In genomic region chr13:54326686-54327447, GRCm38 (mm10) we compare ENCODE assay signal across 15 mouse cellular contexts. TPM values are rescaled to one million over a fixed set of nuclear protein-coding genes. Genes with fewer than 3 reads are reported as not detected.
A peak's percentile ranks its signal among the peaks of the same experiment; 100 is the strongest.
DNase-seq lines count a peak whose midpoint lies in the region; ATAC-seq and TF ChIP-seq lines count a peak whose summit lies in the region.
"Had no signal": no experiment of that assay in that cellular context is flagged by ENCODE, and none has a peak within 500 bp of the region (broad histone marks: within the 10 kb centered on the region; RNA-seq: fewer than 3 reads in every experiment).

No protein-coding gene starts in this region.

- no peak for DNase-seq in forebrain, postnatal 0 days
- no peak for DNase-seq in forebrain, embryonic 11.5 days (ENCODE audit: low spot score)
- DNase-seq in A20 (ENCODE audit: low read depth, low spot score) = peak; percentile 24
- no peak for DNase-seq in embryonic facial prominence, embryonic 10.5 days (ENCODE audit: low spot score)
- peak; percentile 81 for DNase-seq in midbrain, embryonic 11.5 days (ENCODE audit: low spot score, missing footprints)
- no peak for DNase-seq in urinary bladder, postnatal 4 days (ENCODE audit: low spot score in 2 of 2)
- no peak for DNase-seq in right cerebral cortex, adult 2 months (ENCODE audit: low spot score in 2 of 2)
- no peak for DNase-seq in adrenal gland, adult 18-20 months (ENCODE audit: low spot score in 2 of 2)
- DNase-seq: B cell, adult 2 months; gastrocnemius, adult 2 months; heart, adult 18-20 months; liver, embryonic 13.5 days; right cerebral cortex, postnatal 14 days had no signal

- peak; percentile 24; the same call in 1 of the 2 replicates for TF ChIP-seq CTCF in forebrain, postnatal 0 days (IDR thresholded peaks at IDR 0.05; ENCODE audit: low read depth)

- no peaks in the 10 kb centered on the region for H3K36me3 ChIP-seq in forebrain, postnatal 0 days (ENCODE audit: insufficient read depth)
- no peaks in the 10 kb centered on the region for H3K36me3 ChIP-seq in forebrain, embryonic 11.5 days (ENCODE audit: control insufficient read depth, insufficient read depth, low read length)
- no peaks in the 10 kb centered on the region for H3K36me3 ChIP-seq in embryonic facial prominence, embryonic 10.5 days (replicated peaks)
- no peaks in the 10 kb centered on the region for H3K36me3 ChIP-seq in midbrain, embryonic 11.5 days (ENCODE audit: control insufficient read depth, insufficient read depth, low read length)
- H3K36me3 ChIP-seq: kidney, embryonic 15.5 days; liver, embryonic 13.5 days had no signal

- 94% methylated on average over 6 of the region's 6 CpGs for WGBS in forebrain, postnatal 0 days
- WGBS in forebrain, embryonic 11.5 days = 88% methylated on average over 6 of the region's 6 CpGs
- 87% methylated on average over 6 of the region's 6 CpGs for WGBS in embryonic facial prominence, embryonic 10.5 days
- WGBS in midbrain, embryonic 11.5 days = 94% methylated on average over 6 of the region's 6 CpGs

- H3K4me1 ChIP-seq in forebrain, postnatal 0 days (ENCODE audit: insufficient read depth) = peaks cover 8% of the 10 kb centered on the region; the same call in 1 of the 2 replicates
- H3K4me1 ChIP-seq in forebrain, embryonic 11.5 days (replicated peaks; ENCODE audit: control insufficient read depth, insufficient read depth, low read length) = peaks cover 33% of the 10 kb centered on the region
- H3K4me1 ChIP-seq in embryonic facial prominence, embryonic 10.5 days = peaks cover 68% of the 10 kb centered on the region
- H3K4me1 ChIP-seq in midbrain, embryonic 11.5 days (ENCODE audit: control insufficient read depth, insufficient read depth, low read length) = peaks cover 46% of the 10 kb centered on the region

- H3K4me3 ChIP-seq in forebrain, postnatal 0 days (ENCODE audit: low read depth, low read length) = no peak overlapping the region
- no peak overlapping the region for H3K4me3 ChIP-seq in forebrain, embryonic 11.5 days (ENCODE audit: low read depth, low read length)
- no peak overlapping the region for H3K4me3 ChIP-seq in embryonic facial prominence, embryonic 10.5 days
- H3K4me3 ChIP-seq in midbrain, embryonic 11.5 days (ENCODE audit: low read depth, low read length) = no peak overlapping the region
- H3K4me3 ChIP-seq: gastrocnemius, adult 2 months; kidney, embryonic 15.5 days; left cerebral cortex, adult 2 months; liver, embryonic 13.5 days had no signal

- no peak overlapping the region for H3K9ac ChIP-seq in forebrain, postnatal 0 days
- no peak overlapping the region for H3K9ac ChIP-seq in forebrain, embryonic 11.5 days (ENCODE audit: low read length)
- no peak overlapping the region for H3K9ac ChIP-seq in midbrain, embryonic 11.5 days (ENCODE audit: low read length)
- H3K9ac ChIP-seq: kidney, embryonic 15.5 days; liver, embryonic 13.5 days had no signal

- H3K9me3 ChIP-seq in forebrain, postnatal 0 days (ENCODE audit: low read length) = no peaks in the 10 kb centered on the region
- no peaks in the 10 kb centered on the region for H3K9me3 ChIP-seq in forebrain, embryonic 11.5 days (ENCODE audit: control insufficient read depth, low read length)
- no peaks in the 10 kb centered on the region for H3K9me3 ChIP-seq in embryonic facial prominence, embryonic 10.5 days
- H3K9me3 ChIP-seq in midbrain, embryonic 11.5 days (ENCODE audit: control insufficient read depth, low read length) = no peaks in the 10 kb centered on the region
- H3K9me3 ChIP-seq: kidney, embryonic 15.5 days; liver, embryonic 13.5 days had no signal

- H3K27ac ChIP-seq in forebrain, postnatal 0 days (ENCODE audit: low read depth, low read length) = no peak overlapping the region
- H3K27ac ChIP-seq in forebrain, embryonic 11.5 days (ENCODE audit: low read depth, low read length) = no peak overlapping the region
- 0 out of 2 replicates have a peak overlapping the region, but pooled peaks have one; percentile 6 for H3K27ac ChIP-seq in embryonic facial prominence, embryonic 10.5 days (replicated peaks)
- H3K27ac ChIP-seq in midbrain, embryonic 11.5 days (ENCODE audit: low read depth, low read length) = no peak overlapping the region
- H3K27ac ChIP-seq: gastrocnemius, adult 2 months; kidney, embryonic 15.5 days; liver, embryonic 13.5 days had no signal

- ATAC-seq in forebrain, postnatal 0 days = no peak
- no peak for ATAC-seq in forebrain, embryonic 11.5 days (replicated peaks; ENCODE audit: low FRiP score)
- ATAC-seq in midbrain, embryonic 11.5 days (ENCODE audit: low FRiP score) = no peak

- H3K27me3 ChIP-seq in forebrain, postnatal 0 days (ENCODE audit: insufficient read depth, low read length) = no peaks in the 10 kb centered on the region
- no peaks in the 10 kb centered on the region for H3K27me3 ChIP-seq in forebrain, embryonic 11.5 days (ENCODE audit: control insufficient read depth, insufficient read depth, low read length)
- no peaks in the 10 kb centered on the region for H3K27me3 ChIP-seq in embryonic facial prominence, embryonic 10.5 days (replicated peaks; ENCODE audit: low read depth, poor library complexity, severe bottlenecking)
- no peaks in the 10 kb centered on the region for H3K27me3 ChIP-seq in midbrain, embryonic 11.5 days (ENCODE audit: control insufficient read depth, insufficient read depth, low read length)
- H3K27me3 ChIP-seq: kidney, embryonic 15.5 days; liver, embryonic 13.5 days had no signal

- H3K4me2 ChIP-seq in forebrain, postnatal 0 days (ENCODE audit: low read depth) = no peak overlapping the region
- H3K4me2 ChIP-seq in forebrain, embryonic 11.5 days (ENCODE audit: low read depth, low read length, severe bottlenecking) = no peak overlapping the region
- no peak overlapping the region for H3K4me2 ChIP-seq in midbrain, embryonic 11.5 days
- H3K4me2 ChIP-seq: kidney, embryonic 15.5 days; liver, embryonic 13.5 days had no signal

RNA-seq across cellular contexts. Expression of gene Cplx2, which starts 44.3 kb away (rescaled TPM):
- 98.4 and 102 TPM in 2 replicates for total RNA-seq in forebrain, postnatal 0 days (2014; rRNA removed)
- 40.0 and 49.8 TPM in 2 replicates for polyA plus RNA-seq in forebrain, postnatal 0 days (2015; fragmentation: Nextera tagmentation; extraction: Ambion mirVana)
- polyA plus RNA-seq in forebrain, embryonic 11.5 days (2014; fragmentation: Nextera tagmentation; extraction: Ambion mirVana) = 11.8 and 13.3 TPM in 2 replicates
- 5.0 and 6.9 TPM in 2 replicates for polyA plus RNA-seq in embryonic facial prominence, embryonic 10.5 days (2016; fragmentation: Nextera tagmentation; extraction: Ambion mirVana)
- polyA plus RNA-seq in midbrain, embryonic 11.5 days (2014; fragmentation: Nextera tagmentation; extraction: Ambion mirVana) = 14.7 and 14.8 TPM in 2 replicates
- total RNA-seq in adrenal gland, adult 18-20 months (2021) = 10 to 100 TPM; 20.9 to 21.3 TPM

Comparison
In these comparisons a context has a peak if more than half of its experiments do, and no peak if none do; other contexts are left out.
1. DNase-seq: peak in A20 (single experiment) and midbrain, embryonic 11.5 days (single experiment); none in forebrain, postnatal 0 days (single experiment), forebrain, embryonic 11.5 days (single experiment), embryonic facial prominence, embryonic 10.5 days (single experiment), urinary bladder, postnatal 4 days (0 of 2), right cerebral cortex, adult 2 months (0 of 2) and adrenal gland, adult 18-20 months (0 of 2).